Mouse (Mus musculus) layer of hippocampus, postnatal 25 days (tissue): ENCODE data around the gene Rbpms2. TPM values are rescaled to one million over a fixed set of nuclear protein-coding genes. Genes with fewer than 3 reads are reported as not detected.

Experiments used
- DNase-seq, 2 experiments: peaks; one replicate each; pipeline ENCODE4 v3.0.0; 2022; ENCODE audit warnings: mixed read lengths in 2 of 2, low spot score in 1 of 2; ENCODE audit errors: extremely low spot score in 1 of 2
- total RNA-seq, 2 experiments: library from RNA; stranded (reverse); gene quantifications; 2 replicates each; pipeline ENCODE4 v1.2.3; 2021

Rbpms2 gene
- total RNA-seq, 2 experiments from 2014 or later = 2.8 to 2.9 TPM

GRCm38 (mm10) chr9:65613098-65613497 is 16.4 kb upstream of the Rbpms2 start:
- no peak for DNase-seq

- no peak for DNase-seq
Observed at GRCm38 (mm10) chr9:65619311-65619710, 10.1 kb upstream of the Rbpms2 start.

GRCm38 (mm10) chr9:65621196-65621595 is 8.3 kb upstream of the Rbpms2 start:
- DNase-seq = no peak

GRCm38 (mm10) chr9:65621666-65622065 is 7.8 kb upstream of the Rbpms2 start:
- no peak for DNase-seq

- DNase-seq = no peak
Observed at GRCm38 (mm10) chr9:65622826-65623225, 6.6 kb upstream of the Rbpms2 start.

- DNase-seq = no peak
Observed at GRCm38 (mm10) chr9:65624266-65624665, 5.2 kb upstream of the Rbpms2 start.

- no peak for DNase-seq
Observed at GRCm38 (mm10) chr9:65629767-65630630, 551 bp downstream of the Rbpms2 start.

- DNase-seq = no peak
Observed at GRCm38 (mm10) chr9:65630631-65631353, 1.3 kb downstream of the Rbpms2 start.

- no peak for DNase-seq
Observed at GRCm38 (mm10) chr9:65631354-65632021, 2.0 kb downstream of the Rbpms2 start.

- DNase-seq = no peak
Observed at GRCm38 (mm10) chr9:65635766-65636165, 6.3 kb downstream of the Rbpms2 start.

- no peak for DNase-seq
Observed at GRCm38 (mm10) chr9:65636926-65637325, 7.5 kb downstream of the Rbpms2 start.

- no peak for DNase-seq
Observed at GRCm38 (mm10) chr9:65639065-65639464, 9.6 kb downstream of the Rbpms2 start.

GRCm38 (mm10) chr9:65640838-65641410 is 11.5 kb downstream of the Rbpms2 start:
- DNase-seq = no peak

GRCm38 (mm10) chr9:65641446-65642052 is 12.1 kb downstream of the Rbpms2 start:
- DNase-seq = no peak

- DNase-seq = no peak
Observed at GRCm38 (mm10) chr9:65642546-65642945, 13.1 kb downstream of the Rbpms2 start.

- DNase-seq = no peak
Observed at GRCm38 (mm10) chr9:65644960-65645359, 15.5 kb downstream of the Rbpms2 start.

GRCm38 (mm10) chr9:65645984-65646383 is 16.5 kb downstream of the Rbpms2 start:
- DNase-seq = no peak

GRCm38 (mm10) chr9:65646782-65647181 is 17.3 kb downstream of the Rbpms2 start:
- no peak for DNase-seq

- DNase-seq = no peak
Observed at GRCm38 (mm10) chr9:65648730-65649129, 19.3 kb downstream of the Rbpms2 start.

- DNase-seq = no peak
Observed at GRCm38 (mm10) chr9:65649997-65650396, 20.5 kb downstream of the Rbpms2 start.
